Mouse (Mus musculus): ENCODE results near the gene Kcnk3. TPM values are rescaled to one million over a fixed set of nuclear protein-coding genes. Genes with fewer than 3 reads are reported as not detected.

The Kcnk3 gene
- 0.21 TPM for polyA plus RNA-seq (2014; fragmentation: Illumina TruSeq; extraction: RNeasy Lipid Tissue Mini Kit (QIAGEN cat#74804); ENCODE audit: low read depth, low replicate concordance)

GRCm38 (mm10) chr5:30587681-30588300, at the start of gene Kcnk3:
Gene Kcnk3, plus strand, starts transcription at chr5:30588170.

GRCm38 (mm10) chr5:30545698-30546097, 42.3 kb upstream of the Kcnk3 start, which contains the start of gene Cib4:
Gene Cib4, minus strand, starts transcription at chr5:30545836.

DNA sequence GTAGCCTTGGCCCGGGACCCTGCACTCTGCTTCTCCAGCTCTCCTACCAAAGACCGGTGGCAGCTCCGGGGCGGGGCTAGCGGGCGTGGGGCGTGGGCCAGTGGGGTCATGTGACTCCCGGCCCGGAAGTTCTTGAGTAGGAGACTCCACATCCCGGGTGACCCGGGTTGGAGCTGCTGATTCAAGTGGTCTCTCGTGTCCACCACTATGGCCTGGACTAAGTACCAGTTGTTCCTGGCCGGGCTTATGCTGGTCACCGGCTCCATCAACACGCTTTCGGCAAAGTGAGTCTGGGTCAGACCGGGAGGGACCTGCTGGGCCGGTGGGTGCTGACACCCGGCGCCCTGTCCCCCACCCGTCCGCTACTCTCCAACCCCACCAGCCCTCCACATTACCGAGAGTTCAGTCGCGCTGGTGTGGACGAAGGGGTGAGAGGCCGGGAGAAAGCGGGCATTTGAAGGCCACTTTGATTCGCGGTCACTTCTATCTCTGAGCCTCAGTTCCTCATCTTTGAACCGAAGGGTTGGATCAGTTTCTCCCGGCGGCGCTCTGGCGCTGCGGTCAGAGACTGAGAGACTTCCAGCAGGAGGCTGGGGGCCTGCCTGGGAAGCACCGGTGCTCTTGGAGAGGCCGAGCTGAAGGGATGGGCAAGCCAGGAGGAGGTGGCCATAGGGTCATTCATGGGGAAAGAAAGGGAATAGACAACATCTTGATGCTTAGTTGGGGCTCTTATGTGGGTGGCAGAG, 60.0 kb downstream of the Kcnk3 start, which contains the start of gene Slc35f6:
TSS of gene Slc35f6 (plus strand) at position 119 of the 746 bp plus-strand sequence.

DNA sequence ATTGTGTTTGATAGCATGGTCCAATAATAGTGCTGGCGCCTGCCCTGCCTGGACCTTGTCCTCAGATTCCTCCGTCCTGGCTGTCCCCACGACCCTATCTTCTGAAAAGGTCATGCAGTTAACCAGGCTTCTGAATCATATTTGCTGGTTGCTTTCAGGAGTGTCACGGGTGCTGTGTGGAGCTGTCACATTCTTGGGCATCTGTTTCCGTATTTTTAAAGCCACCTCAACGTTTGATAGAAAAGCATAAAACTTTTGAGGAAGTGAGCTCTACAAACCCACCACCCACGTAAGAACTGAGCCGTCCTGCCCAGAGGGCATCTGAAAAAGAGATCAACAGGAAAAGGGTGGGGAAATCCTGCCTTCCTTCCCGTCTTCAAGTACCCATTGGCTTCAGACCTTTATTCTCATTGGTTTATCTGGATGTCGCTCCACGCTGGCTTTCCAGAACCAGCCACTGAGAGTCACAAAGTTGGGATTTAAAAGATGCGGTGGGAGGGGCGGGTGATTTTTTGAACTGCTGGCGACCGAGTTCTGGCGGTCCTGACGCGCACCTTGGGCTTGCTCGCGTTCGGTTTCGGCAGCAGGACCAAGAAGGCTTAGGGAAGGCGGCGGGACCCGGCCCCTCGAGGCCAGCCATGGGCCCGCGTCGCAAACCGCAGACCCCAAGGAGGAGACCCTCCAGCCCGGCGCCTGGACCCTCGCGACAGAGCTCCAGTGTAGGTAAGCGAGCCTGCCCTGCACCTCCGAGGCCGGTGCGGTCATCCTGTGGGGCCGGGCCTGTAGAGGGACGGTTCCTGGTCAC, 78.6 kb downstream of the Kcnk3 start, which contains the start of gene Cenpa:
TSS of gene Cenpa (plus strand) at position 387 of the 805 bp plus-strand sequence.

Other genes starting within 250 kb of the Kcnk3 start
- not detected for gene Otof, start 126.2 kb upstream of the Kcnk3 start, polyA plus RNA-seq (2014; fragmentation: Illumina TruSeq; extraction: RNeasy Lipid Tissue Mini Kit (QIAGEN cat#74804); ENCODE audit: low read depth, low replicate concordance)
- gene 1700001C02Rik, start 122.1 kb upstream of the Kcnk3 start, polyA plus RNA-seq (2014; fragmentation: Illumina TruSeq; extraction: RNeasy Lipid Tissue Mini Kit (QIAGEN cat#74804); ENCODE audit: low read depth, low replicate concordance), result 42.0 TPM
- 11.5 TPM for gene Cib4, start 42.3 kb upstream of the Kcnk3 start, polyA plus RNA-seq (2014; fragmentation: Illumina TruSeq; extraction: RNeasy Lipid Tissue Mini Kit (QIAGEN cat#74804); ENCODE audit: low read depth, low replicate concordance)
- gene Slc35f6, start 59.8 kb downstream of the Kcnk3 start, polyA plus RNA-seq (2014; fragmentation: Illumina TruSeq; extraction: RNeasy Lipid Tissue Mini Kit (QIAGEN cat#74804); ENCODE audit: low read depth, low replicate concordance), result 6.0 TPM
- gene Cenpa, start 78.6 kb downstream of the Kcnk3 start, polyA plus RNA-seq (2014; fragmentation: Illumina TruSeq; extraction: RNeasy Lipid Tissue Mini Kit (QIAGEN cat#74804); ENCODE audit: low read depth, low replicate concordance), result 4.2 TPM
- 4.0 TPM for gene Dpysl5, start 123.4 kb downstream of the Kcnk3 start, polyA plus RNA-seq (2014; fragmentation: Illumina TruSeq; extraction: RNeasy Lipid Tissue Mini Kit (QIAGEN cat#74804); ENCODE audit: low read depth, low replicate concordance)
- 111 TPM for gene Mapre3, start 226.5 kb downstream of the Kcnk3 start, polyA plus RNA-seq (2014; fragmentation: Illumina TruSeq; extraction: RNeasy Lipid Tissue Mini Kit (QIAGEN cat#74804); ENCODE audit: low read depth, low replicate concordance)

All from testis, adult 10 weeks (tissue).